Mouse (Mus musculus): ENCODE measurements around the gene 1300017J02Rik. TPM values are rescaled to one million over a fixed set of nuclear protein-coding genes. Genes with fewer than 3 reads are reported as not detected.

Gene 1300017J02Rik
- polyA plus RNA-seq, 1 experiment from 2014 or later: not detected

- Histone ChIP-seq H3K79me2 (ENCODE audit: inconsistent target) (no peaks in the 10 kb centered on the region), H3K27ac (no peak overlapping the region), H3K36me3 (ENCODE audit: inconsistent target) (peaks cover 87% of the 10 kb centered on the region), H3K4me3 (ENCODE audit: inconsistent target) (no peak overlapping the region)
- 64% methylated on average over 2 of the region's 2 CpGs for WGBS (ENCODE audit: missing documents)
These were observed 91.3 kb downstream of the 1300017J02Rik start for GRCm38 (mm10) chr9:103213631-103214030.

- H3K4me3 ChIP-seq (ENCODE audit: inconsistent target): no peak overlapping the region
- no peaks in the 10 kb centered on the region for H3K79me2 ChIP-seq (ENCODE audit: inconsistent target)
- WGBS (ENCODE audit: missing documents): 98% methylated on average over 28 of the region's 28 CpGs
- H3K27ac ChIP-seq: no peak overlapping the region
- H3K36me3 ChIP-seq (ENCODE audit: inconsistent target): peaks cover 79% of the 10 kb centered on the region
These were observed 92.0 kb downstream of the 1300017J02Rik start for GRCm38 (mm10) chr9:103212654-103213420.

- no peak overlapping the region for H3K27ac ChIP-seq
- peaks cover 40% of the 10 kb centered on the region for H3K36me3 ChIP-seq (ENCODE audit: inconsistent target)
- 88% methylated on average over 6 of the region's 6 CpGs for WGBS (ENCODE audit: missing documents)
- H3K4me3 ChIP-seq (ENCODE audit: inconsistent target): no peak overlapping the region
- no peaks in the 10 kb centered on the region for H3K79me2 ChIP-seq (ENCODE audit: inconsistent target)
These were observed 96.0 kb downstream of the 1300017J02Rik start for GRCm38 (mm10) chr9:103208802-103209423.

- no peaks in the 10 kb centered on the region for H3K79me2 ChIP-seq (ENCODE audit: inconsistent target)
- no peak overlapping the region for H3K4me3 ChIP-seq (ENCODE audit: inconsistent target)
- H3K27ac ChIP-seq: no peak overlapping the region
- H3K36me3 ChIP-seq (ENCODE audit: inconsistent target): peaks cover 37% of the 10 kb centered on the region
- WGBS (ENCODE audit: missing documents): 10% methylated on average over 16 of the region's 16 CpGs
These were observed 97.0 kb downstream of the 1300017J02Rik start for GRCm38 (mm10) chr9:103207846-103208245.

GRCm38 (mm10) chr9:103205786-103206185 is 99.1 kb downstream of the 1300017J02Rik start:
- H3K4me3 ChIP-seq (ENCODE audit: inconsistent target): no peak overlapping the region
- 91% methylated on average over 5 of the region's 5 CpGs for WGBS (ENCODE audit: missing documents)
- H3K36me3 ChIP-seq (ENCODE audit: inconsistent target): peaks cover 19% of the 10 kb centered on the region
- H3K27ac ChIP-seq: no peak overlapping the region
- H3K79me2 ChIP-seq (ENCODE audit: inconsistent target): peaks cover 7% of the 10 kb centered on the region; the same call in 1 of the 2 replicates

GRCm38 (mm10) chr9:103201561-103202260 is 103.2 kb downstream of the 1300017J02Rik start, which contains the start of gene Srprb:
Gene Srprb, minus strand, starts transcription at chr9:103202137.
- Histone ChIP-seq H3K36me3 (ENCODE audit: inconsistent target) (peaks cover 20% of the 10 kb centered on the region; the same call in 1 of the 2 replicates), H3K4me3 (ENCODE audit: inconsistent target) (peak within 1 kb of the TSS; percentile 74), H3K79me2 (ENCODE audit: inconsistent target) (peaks cover 13% of the 10 kb centered on the region; the same call in 1 of the 2 replicates), H3K27ac (no peak within 1 kb of the TSS)
- WGBS (ENCODE audit: missing documents): 2% methylated on average over 45 of the region's 45 CpGs

Other genes with a start within 250 kb of the 1300017J02Rik start
- gene Rab6b, start 193.3 kb downstream of the 1300017J02Rik start, polyA plus RNA-seq (2018): 1.6 to 3.2 TPM (median 1.8 TPM) in 3 replicates
- 17.1 to 39.7 TPM (median 24.4 TPM) in 3 replicates for gene Srprb, start 102.9 kb downstream of the 1300017J02Rik start, polyA plus RNA-seq (2018)
- gene Gm20425, start 74.8 kb downstream of the 1300017J02Rik start, polyA plus RNA-seq (2018): 57.4 TPM in 1 of 3 replicates, not detected in the others
- 935 to 1,198 TPM (median 1,010 TPM) in 3 replicates for gene Trf, start 74.6 kb downstream of the 1300017J02Rik start, polyA plus RNA-seq (2018)
- gene Topbp1, start 133 bp upstream of the 1300017J02Rik start, polyA plus RNA-seq (2018): 16.2 to 48.0 TPM (median 21.8 TPM) in 3 replicates
- 64.7 to 124 TPM (median 103 TPM) in 3 replicates for gene Cdv3, start 60.8 kb upstream of the 1300017J02Rik start, polyA plus RNA-seq (2018)
- gene Bfsp2, start 175.3 kb upstream of the 1300017J02Rik start, polyA plus RNA-seq (2018): not detected in 3 replicates